Mouse (Mus musculus): ENCODE measurements around the gene Derl2. TPM values are rescaled to one million over a fixed set of nuclear protein-coding genes. Genes with fewer than 3 reads are reported as not detected.

Derl2 gene
- total RNA-seq, 2 experiments from 2014 or later, result 21.4 to 23.7 TPM

Other genes starting within 250 kb of the Derl2 start
- gene Scimp, start 207.3 kb downstream of the Derl2 start, total RNA-seq (2021), result not detected
- 100 to 1,000 TPM; 110 to 118 TPM for gene Rabep1, start 175.1 kb downstream of the Derl2 start, total RNA-seq (2021)
- gene Nup88, start 49.9 kb downstream of the Derl2 start, total RNA-seq (2021), result 10 to 100 TPM; 52.9 to 55.9 TPM
- 10 to 100 TPM; 36.8 to 46.5 TPM for gene Rpain, start 49.6 kb downstream of the Derl2 start, total RNA-seq (2021)
- 100 to 1,000 TPM; 100 to 103 TPM for gene C1qbp, start 36.8 kb downstream of the Derl2 start, total RNA-seq (2021)
- gene Dhx33, start 15.4 kb downstream of the Derl2 start, total RNA-seq (2021), result 10 to 100 TPM; 18.8 to 20.6 TPM
- 10 to 100 TPM; 11.2 to 12.5 TPM for gene Mis12, start 230 bp downstream of the Derl2 start, total RNA-seq (2021)
- gene 6330403K07Rik, start 13.7 kb upstream of the Derl2 start, total RNA-seq (2021), result 100 to 1,000 TPM; 137 to 158 TPM
- gene Nlrp1a, start 124.9 kb upstream of the Derl2 start, total RNA-seq (2021), result under 1 TPM; 0.61 to 0.66 TPM
- under 1 TPM; 0.13 to 0.24 TPM for gene Nlrp1b, start 210.9 kb upstream of the Derl2 start, total RNA-seq (2021)

All from left cerebral cortex, postnatal 14 days (tissue).